Mouse (Mus musculus) midbrain, embryonic 10.5 days (tissue): ENCODE results near the gene Tada3. TPM values are rescaled to one million over a fixed set of nuclear protein-coding genes. Genes with fewer than 3 reads are reported as not detected.
A peak's percentile ranks its signal among the peaks of the same experiment; 100 is the strongest.

Experiments
- DNase-seq: peaks from one replicate; pipeline ENCODE4 v3.0.0-alpha.2; 2017; ENCODE audit warnings: low spot score
- H3K27ac ChIP-seq: fragments of 300-500 bp; sonication (generic); replicated peaks from 2 replicates; pipeline ENCODE4 v1.5.1; 2016; ENCODE audit warnings: mild to moderate bottlenecking
- H3K27me3 ChIP-seq: fragments of 300-500 bp; sonication (generic); 2 replicates; pipeline ENCODE4 v1.6.1; 2016; ENCODE audit warnings: low read depth, mild to moderate bottlenecking; ENCODE audit not compliant: poor library complexity, severe bottlenecking
- H3K36me3 ChIP-seq: fragments of 300-500 bp; sonication (generic); 2 replicates; pipeline ENCODE4 v1.6.1; 2016; ENCODE audit warnings: mild to moderate bottlenecking, moderate library complexity
- H3K4me1 ChIP-seq: fragments of 300-500 bp; sonication (generic); 2 replicates; pipeline ENCODE4 v1.6.1; 2016
- H3K4me3 ChIP-seq: fragments of 300-500 bp; sonication (generic); 2 replicates; pipeline ENCODE4 v1.5.1; 2016; ENCODE audit warnings: mild to moderate bottlenecking, moderate library complexity
- H3K9me3 ChIP-seq: fragments of 300-500 bp; sonication (generic); replicated peaks from 2 replicates; pipeline ENCODE4 v1.6.1; 2016; ENCODE audit warnings: mild to moderate bottlenecking
- WGBS: fragments of 180-500 bp; shearing (Covaris S2); methylation state at CpG from one replicate; pipeline ENCODE4 v1.1.7; 2016; 5-methylcytosine and 5-hydroxymethylcytosine counted together
- polyA plus RNA-seq: library from polyadenylated mRNA; unstranded; fragments of >200 nt; fragmentation: Nextera tagmentation; extraction: Ambion mirVana; gene quantifications from 2 replicates; pipeline ENCODE4 v1.2.1, GENCODE M21; 2016

Tada3 gene
- polyA plus RNA-seq, 1 experiment from 2014 or later: 59.2 TPM

DNA sequence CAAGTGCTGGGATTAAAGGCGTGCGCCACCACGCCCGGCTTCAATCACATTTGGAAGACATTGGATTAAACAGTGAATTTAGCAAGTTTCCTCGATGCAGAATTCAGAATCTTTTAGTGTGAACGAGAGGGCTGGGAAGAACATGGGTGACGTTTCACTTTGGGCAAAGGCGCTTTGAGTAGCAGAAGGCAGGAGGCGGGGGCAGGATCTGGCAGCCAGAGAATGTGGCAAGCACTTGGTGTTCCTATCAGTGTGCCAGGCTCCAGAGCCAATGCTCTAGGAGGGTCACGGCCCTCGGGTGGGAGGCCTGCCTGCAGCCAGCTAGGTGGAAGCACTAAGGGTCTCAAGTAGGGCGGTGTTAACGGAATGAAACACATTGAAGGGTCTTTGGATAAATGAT, 24.4 kb upstream of the Tada3 start:
- no peak for DNase-seq
- H3K9me3 ChIP-seq: no peaks in the 10 kb centered on the region
- no peaks in the 10 kb centered on the region; the same call in 1 of the 2 replicates for H3K4me1 ChIP-seq
- WGBS: 92% methylated on average over 13 of the region's 13 CpGs
- H3K4me3 ChIP-seq: no peak overlapping the region
- peaks cover 33% of the 10 kb centered on the region for H3K36me3 ChIP-seq
- no peak overlapping the region for H3K27ac ChIP-seq
- H3K27me3 ChIP-seq: no peaks in the 10 kb centered on the region

- Histone ChIP-seq H3K27ac (no peak overlapping the region), H3K4me3 (no peak overlapping the region), H3K4me1 (peaks cover 21% of the 10 kb centered on the region), H3K9me3 (no peaks in the 10 kb centered on the region), H3K36me3 (peaks cover 36% of the 10 kb centered on the region), H3K27me3 (no peaks in the 10 kb centered on the region)
- WGBS: 82% methylated on average over 10 of the region's 10 CpGs
- DNase-seq: no peak
Observed at GRCm38 (mm10) chr6:113396270-113397030, 18.8 kb upstream of the Tada3 start.

DNA sequence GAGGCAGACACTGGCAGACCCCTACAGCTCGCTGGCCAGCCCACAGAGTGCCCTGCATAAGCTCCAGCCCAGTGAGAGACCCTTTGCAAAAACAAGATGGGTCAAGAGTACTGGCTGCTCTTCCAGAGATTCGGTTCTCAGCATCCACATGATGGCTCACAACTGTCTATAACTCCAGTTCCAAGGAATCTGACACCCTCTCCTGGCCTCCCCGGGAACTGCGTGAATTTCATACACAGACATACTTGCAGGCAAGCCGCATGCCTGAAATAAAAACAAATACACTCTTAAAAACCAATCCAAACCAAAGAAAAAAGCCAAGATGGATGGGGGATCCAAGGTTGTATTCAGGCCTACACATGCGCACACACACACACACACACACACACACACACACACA, 17.8 kb upstream of the Tada3 start:
- Histone ChIP-seq H3K4me3 (no peak overlapping the region), H3K27me3 (no peaks in the 10 kb centered on the region), H3K4me1 (peaks cover 29% of the 10 kb centered on the region), H3K36me3 (peaks cover 39% of the 10 kb centered on the region), H3K9me3 (no peaks in the 10 kb centered on the region), H3K27ac (no peak overlapping the region)
- WGBS: 89% methylated on average over 6 of the region's 6 CpGs
- DNase-seq: no peak

DNA sequence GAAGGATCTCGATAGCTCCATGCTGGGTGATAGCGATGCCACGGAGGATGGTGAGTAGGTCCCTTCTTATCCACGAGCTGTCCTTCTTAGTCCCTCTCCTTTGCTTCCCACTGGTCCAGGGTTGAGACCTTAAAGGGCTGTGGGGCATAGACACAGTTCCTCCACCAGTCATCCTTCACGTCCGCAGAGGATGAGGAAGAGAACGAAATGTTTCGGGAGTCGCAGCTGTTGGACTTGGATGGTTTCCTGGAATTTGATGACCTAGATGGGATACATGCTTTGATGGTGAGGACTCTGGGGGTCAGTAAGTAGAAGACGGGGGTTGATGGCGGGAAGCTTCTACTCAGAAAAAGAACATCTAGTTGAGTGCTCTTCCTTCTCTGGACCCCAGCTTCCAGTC, 17.1 kb upstream of the Tada3 start:
- H3K27ac ChIP-seq: no peak overlapping the region
- peaks cover 44% of the 10 kb centered on the region for H3K36me3 ChIP-seq
- no peak overlapping the region for H3K4me3 ChIP-seq
- 96% methylated on average over 11 of the region's 11 CpGs for WGBS
- peaks cover 29% of the 10 kb centered on the region for H3K4me1 ChIP-seq
- no peaks in the 10 kb centered on the region for H3K27me3 ChIP-seq
- no peak for DNase-seq
- H3K9me3 ChIP-seq: no peaks in the 10 kb centered on the region

GRCm38 (mm10) chr6:113393951-113394350, 16.3 kb upstream of the Tada3 start:
- 92% methylated on average over 6 of the region's 6 CpGs for WGBS
- H3K27ac ChIP-seq: no peak overlapping the region
- H3K4me1 ChIP-seq: peaks cover 29% of the 10 kb centered on the region
- no peak for DNase-seq
- H3K9me3 ChIP-seq: no peaks in the 10 kb centered on the region
- no peaks in the 10 kb centered on the region for H3K27me3 ChIP-seq
- peaks cover 47% of the 10 kb centered on the region for H3K36me3 ChIP-seq
- H3K4me3 ChIP-seq: no peak overlapping the region

GRCm38 (mm10) chr6:113392387-113393071, 14.8 kb upstream of the Tada3 start:
- H3K4me1 ChIP-seq: peaks cover 29% of the 10 kb centered on the region
- H3K9me3 ChIP-seq: no peaks in the 10 kb centered on the region
- under 1% methylated on average over 51 of the region's 51 CpGs for WGBS
- H3K27ac ChIP-seq: peak overlapping the region; percentile 93
- peak overlapping the region; percentile 69 for H3K4me3 ChIP-seq
- peaks cover 53% of the 10 kb centered on the region for H3K36me3 ChIP-seq
- peak; percentile 86 for DNase-seq
- H3K27me3 ChIP-seq: no peaks in the 10 kb centered on the region

DNA sequence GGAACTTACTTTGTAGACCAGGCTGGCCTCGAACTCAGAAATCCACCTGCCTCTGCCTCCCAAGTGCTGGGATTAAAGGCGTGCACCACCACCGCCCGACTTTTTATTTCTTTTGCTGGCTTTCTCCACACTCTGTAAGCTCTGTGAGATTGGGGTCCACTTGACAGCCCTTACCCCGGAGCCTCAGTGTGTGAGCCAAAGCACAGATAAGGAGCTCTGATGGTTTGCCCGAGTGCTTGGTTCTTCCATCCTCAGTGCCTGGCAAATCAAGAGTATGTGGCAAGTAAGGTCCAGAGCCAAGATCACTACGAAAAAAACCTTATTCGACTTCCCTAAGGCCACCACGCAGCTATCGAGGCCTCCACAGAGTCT, 14.3 kb upstream of the Tada3 start:
- peaks cover 29% of the 10 kb centered on the region for H3K4me1 ChIP-seq
- no peaks in the 10 kb centered on the region for H3K9me3 ChIP-seq
- peak overlapping the region; percentile 69 for H3K4me3 ChIP-seq
- no peak for DNase-seq
- peak overlapping the region; percentile 93 for H3K27ac ChIP-seq
- peaks cover 58% of the 10 kb centered on the region for H3K36me3 ChIP-seq
- 27% methylated on average over 10 of the region's 10 CpGs for WGBS
- no peaks in the 10 kb centered on the region for H3K27me3 ChIP-seq

DNA sequence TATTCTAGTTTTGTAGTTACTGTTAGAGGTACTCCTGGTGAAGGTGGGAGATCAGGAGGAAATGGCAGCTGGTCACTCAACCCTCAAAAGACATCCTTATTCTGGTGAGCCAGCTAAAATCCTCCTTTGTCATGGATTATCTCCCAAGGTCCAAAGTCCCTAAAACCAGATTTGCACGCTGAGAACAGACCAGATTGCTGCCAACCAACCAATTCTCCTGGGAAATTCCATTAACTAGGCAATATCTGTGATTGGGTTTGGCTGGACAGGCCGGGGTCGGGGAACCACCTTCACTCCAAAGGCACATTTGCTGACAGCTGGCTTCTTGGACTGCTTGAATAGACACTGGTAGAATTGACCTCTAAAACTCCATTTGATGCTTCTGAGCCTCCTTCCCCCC, 13.0 kb upstream of the Tada3 start:
- Histone ChIP-seq H3K36me3 (peaks cover 69% of the 10 kb centered on the region), H3K4me3 (no peak overlapping the region), H3K27me3 (no peaks in the 10 kb centered on the region), H3K27ac (no peak overlapping the region), H3K4me1 (peaks cover 29% of the 10 kb centered on the region), H3K9me3 (no peaks in the 10 kb centered on the region)
- 84% methylated on average over 3 of the region's 3 CpGs for whole genome bisulfite sequencing
- DNase-seq: no peak

DNA sequence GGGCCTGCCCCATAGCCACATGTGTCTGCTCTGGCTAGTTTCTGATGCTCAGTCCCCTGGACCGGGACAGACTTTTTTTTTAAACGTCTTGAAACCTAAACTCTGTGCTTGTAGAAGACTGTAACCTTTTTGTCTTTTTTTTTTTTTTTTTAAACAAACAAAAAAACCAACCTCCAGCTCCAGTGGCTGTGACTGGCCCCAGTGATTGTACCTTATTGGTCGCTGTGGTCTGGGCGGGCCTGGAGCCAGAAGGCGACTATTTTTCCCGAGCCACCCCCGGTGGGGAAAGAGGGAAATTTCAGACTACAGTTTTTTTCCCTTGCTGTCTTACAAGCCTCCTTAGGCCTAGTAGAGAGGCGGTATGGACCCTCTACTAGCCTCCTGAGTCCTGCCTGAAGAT, 11.3 kb upstream of the Tada3 start, which contains the start of gene Ttll3:
Gene Ttll3, plus strand, starts transcription at position 301 of the 400 bp plus-strand sequence.
- peaks cover 29% of the 10 kb centered on the region for H3K4me1 ChIP-seq
- H3K36me3 ChIP-seq: peaks cover 75% of the 10 kb centered on the region
- H3K4me3 ChIP-seq: no peak within 1 kb of the TSS
- WGBS: 88% methylated on average over 8 of the region's 8 CpGs
- H3K27me3 ChIP-seq: no peaks in the 10 kb centered on the region
- no peaks in the 10 kb centered on the region for H3K9me3 ChIP-seq
- H3K27ac ChIP-seq: no peak within 1 kb of the TSS
- DNase-seq: no peak

DNA sequence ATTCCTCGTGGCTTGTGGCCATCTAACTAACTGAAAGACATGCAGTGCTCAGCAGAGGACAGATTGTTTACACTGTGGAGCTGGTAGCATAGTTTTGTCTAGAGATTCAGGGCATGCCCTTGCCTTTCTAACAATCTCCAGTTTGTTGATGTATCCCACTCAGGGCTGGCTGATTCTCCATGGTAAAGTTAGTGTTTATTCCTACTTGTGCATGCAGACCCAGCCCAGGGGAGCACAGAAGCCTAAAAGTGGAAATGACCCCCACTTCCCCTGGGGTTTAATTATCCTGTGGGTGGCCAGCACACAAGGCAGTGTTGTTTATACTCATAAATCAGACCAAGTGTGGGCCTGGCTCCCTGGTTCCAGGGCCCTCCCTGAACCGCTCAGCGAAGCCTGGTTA, 8.3 kb upstream of the Tada3 start:
- H3K9me3 ChIP-seq: no peaks in the 10 kb centered on the region
- peaks cover 5% of the 10 kb centered on the region for H3K4me1 ChIP-seq
- no peak overlapping the region for H3K27ac ChIP-seq
- peaks cover 100% of the 10 kb centered on the region for H3K36me3 ChIP-seq
- H3K27me3 ChIP-seq: no peaks in the 10 kb centered on the region
- no peak for DNase-seq
- 93% methylated on average over 3 of the region's 3 CpGs for WGBS
- H3K4me3 ChIP-seq: no peak overlapping the region

GRCm38 (mm10) chr6:113385160-113385714, 7.6 kb upstream of the Tada3 start:
- DNase-seq: no peak
- Histone ChIP-seq H3K4me3 (no peak overlapping the region), H3K9me3 (no peaks in the 10 kb centered on the region), H3K27ac (no peak overlapping the region), H3K36me3 (peaks cover 100% of the 10 kb centered on the region), H3K27me3 (no peaks in the 10 kb centered on the region), H3K4me1 (0 out of 2 replicates have a peak, but pooled peaks cover 2% of the 10 kb centered on the region)
- WGBS: 91% methylated on average over 11 of the region's 11 CpGs

DNA sequence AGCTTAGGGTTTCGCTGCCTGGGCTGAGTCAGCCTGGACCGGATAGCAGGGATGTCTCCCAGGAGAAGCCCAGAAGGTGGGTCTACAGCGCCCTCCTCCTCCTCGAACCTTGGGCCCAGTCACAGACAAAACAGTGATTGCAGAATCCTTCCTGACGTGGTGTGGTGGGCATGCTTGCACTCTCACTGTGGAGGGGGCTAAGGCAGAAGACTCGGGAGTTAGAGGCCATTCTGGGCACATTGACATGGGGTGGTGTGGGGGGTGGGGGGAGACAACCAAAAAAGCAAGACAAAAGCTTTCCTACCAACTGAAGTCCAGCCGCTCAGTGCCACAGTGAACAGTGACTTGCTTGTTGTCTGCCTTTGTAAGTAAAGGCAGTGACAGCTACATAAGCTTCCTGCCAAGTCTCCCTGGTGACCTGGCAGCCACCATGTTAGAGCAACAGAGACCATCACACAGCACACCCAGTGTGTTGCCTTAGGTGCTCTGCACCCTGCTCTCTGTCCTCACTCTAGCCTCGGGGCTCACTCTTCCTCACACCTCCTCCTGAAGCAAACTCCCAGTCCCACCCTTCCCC, 6.8 kb upstream of the Tada3 start:
- peaks cover 94% of the 10 kb centered on the region for H3K36me3 ChIP-seq
- DNase-seq: no peak
- no peaks in the 10 kb centered on the region for H3K9me3 ChIP-seq
- peaks cover 5% of the 10 kb centered on the region; the same call in 1 of the 2 replicates for H3K4me1 ChIP-seq
- H3K27ac ChIP-seq: no peak overlapping the region
- no peaks in the 10 kb centered on the region for H3K27me3 ChIP-seq
- H3K4me3 ChIP-seq: no peak overlapping the region
- 92% methylated on average over 8 of the region's 8 CpGs for WGBS

- no peak for DNase-seq
- Histone ChIP-seq H3K27ac (no peak overlapping the region), H3K36me3 (peaks cover 61% of the 10 kb centered on the region), H3K4me3 (no peak overlapping the region), H3K9me3 (no peaks in the 10 kb centered on the region), H3K4me1 (peaks cover 28% of the 10 kb centered on the region), H3K27me3 (no peaks in the 10 kb centered on the region)
- WGBS: 93% methylated on average over 11 of the region's 11 CpGs
Observed at GRCm38 (mm10) chr6:113380480-113380879, 2.8 kb upstream of the Tada3 start.
